Mouse (Mus musculus): ENCODE results near the gene Cel. TPM values are rescaled to one million over a fixed set of nuclear protein-coding genes. Genes with fewer than 3 reads are reported as not detected.
"Not testable (repeated sequence)": the region's sequence is repeated elsewhere in the genome, so short reads cannot be mapped to it uniquely, and the experiment has no call there.

Cel gene
- polyA plus RNA-seq, 1 experiment from 2014 or later, result not detected

- no peaks in the 10 kb centered on the region for H3K27me3 ChIP-seq
- TF ChIP-seq CTCF (IDR thresholded peaks at IDR 0.05), result no peak
- in situ Hi-C loops (cut with MboI; ENCODE audit: low pct_unique_long_range_greater_than_20kb), result no loop called here
- ChIA-PET CTCF (interaction anchor here (1.0 to 1.7 kb wide), 4 partner anchors 15 to 99 kb away, joined by 3 to 5 read pairs (median 4); no protein-coding TSS in a partner anchor), POLR2A (interaction anchor here (1.1 to 2.1 kb wide), 3 partner anchors 10 to 21 kb away, joined by 3 to 5 read pairs (median 4); no protein-coding TSS in a partner anchor)
- DNase-seq (ENCODE audit: low read depth, low spot score) (peak; percentile 96), ATAC-seq (peak; percentile 74)
Measured at GRCm38 (mm10) chr2:28523643-28524117, 39.5 kb downstream of the Cel start.

GRCm38 (mm10) chr2:28522166-28522565 is 41.0 kb downstream of the Cel start:
- ChIA-PET CTCF (interaction anchor here (1.5 to 1.7 kb wide), 2 partner anchors 26 to 63 kb away, joined by 3 to 5 read pairs; no protein-coding TSS in a partner anchor), POLR2A (interaction anchor here (0.7 to 1.4 kb wide), 3 partner anchors 11 to 30 kb away, joined by 3 read pairs; no protein-coding TSS in a partner anchor)
- no peak for TF ChIP-seq CTCF (IDR thresholded peaks at IDR 0.05)
- no peak for DNase-seq (ENCODE audit: low read depth, low spot score)
- H3K27me3 ChIP-seq, result no peaks in the 10 kb centered on the region
- in situ Hi-C loops (cut with MboI; ENCODE audit: low pct_unique_long_range_greater_than_20kb), result no loop called here
- ATAC-seq, result no peak

GRCm38 (mm10) chr2:28521571-28522151 is 41.5 kb downstream of the Cel start:
- no peaks in the 10 kb centered on the region for H3K27me3 ChIP-seq
- DNase-seq (ENCODE audit: low read depth, low spot score), result no peak
- in situ Hi-C loops (cut with MboI; ENCODE audit: low pct_unique_long_range_greater_than_20kb), result no loop called here
- CTCF ChIA-PET, result interaction anchor here (1.5 to 1.7 kb wide), 2 partner anchors 26 to 63 kb away, joined by 3 to 5 read pairs; no protein-coding TSS in a partner anchor
- no peak for TF ChIP-seq CTCF (IDR thresholded peaks at IDR 0.05)
- no peak for ATAC-seq
- POLR2A ChIA-PET, result interaction anchor here (0.7 to 1.4 kb wide), 3 partner anchors 12 to 30 kb away, joined by 3 read pairs; no protein-coding TSS in a partner anchor

- no peak for DNase-seq (ENCODE audit: low read depth, low spot score)
- no peak for TF ChIP-seq CTCF (IDR thresholded peaks at IDR 0.05)
- in situ Hi-C loops (cut with MboI; ENCODE audit: low pct_unique_long_range_greater_than_20kb), result no loop called here
- ChIA-PET CTCF (interaction anchor here (1.7 kb wide), 1 partner anchor 27 kb away, joined by 5 read pairs; no protein-coding TSS in a partner anchor), POLR2A (no interaction called here)
- ATAC-seq, result no peak
- H3K27me3 ChIP-seq, result no peaks in the 10 kb centered on the region
Measured at GRCm38 (mm10) chr2:28520581-28520980, 42.6 kb downstream of the Cel start.

GRCm38 (mm10) chr2:28518231-28518630 is 45.0 kb downstream of the Cel start:
- in situ Hi-C loops (cut with MboI; ENCODE audit: low pct_unique_long_range_greater_than_20kb), result loop anchor here (5.0 kb wide), 2 partner anchors 34 to 69 kb away; no protein-coding TSS in a partner anchor
- ATAC-seq (no peak), DNase-seq (ENCODE audit: low read depth, low spot score) (no peak)
- ChIA-PET CTCF (interaction anchor here (1.6 to 5.1 kb wide), 5 partner anchors 11 to 66 kb away, joined by 6 to 65 read pairs (median 13); partner anchors contain the start of gene Gtf3c5), POLR2A (interaction anchor here (1.1 kb wide), 1 partner anchor 29 kb away, joined by 4 read pairs; no protein-coding TSS in a partner anchor)
- no peaks in the 10 kb centered on the region for H3K27me3 ChIP-seq
- TF ChIP-seq CTCF (IDR thresholded peaks at IDR 0.05), result no peak

GRCm38 (mm10) chr2:28517206-28517909 is 45.8 kb downstream of the Cel start:
- TF ChIP-seq CTCF (IDR thresholded peaks at IDR 0.05), result no peak
- in situ Hi-C loops (cut with MboI; ENCODE audit: low pct_unique_long_range_greater_than_20kb), result loop anchor here (5.0 kb wide), 2 partner anchors 35 to 70 kb away; no protein-coding TSS in a partner anchor
- CTCF ChIA-PET, result interaction anchor here (0.7 to 5.1 kb wide), 10 partner anchors 8 to 67 kb away, joined by 3 to 65 read pairs (median 6); partner anchors contain the start of gene Gtf3c5

GRCm38 (mm10) chr2:28514489-28514888 is 48.7 kb downstream of the Cel start:
- no peak for TF ChIP-seq CTCF (IDR thresholded peaks at IDR 0.05)
- in situ Hi-C loops (cut with MboI; ENCODE audit: low pct_unique_long_range_greater_than_20kb), result no loop called here

More at GRCm38 (mm10) chr2:28517206-28517909, 45.8 kb downstream of the Cel start:
- ATAC-seq, result peak; percentile 66
- peak; percentile 70 for DNase-seq (ENCODE audit: low read depth, low spot score)
- POLR2A ChIA-PET, result interaction anchor here (0.9 to 1.3 kb wide), 7 partner anchors 12 to 104 kb away, joined by 3 to 4 read pairs (median 3); partner anchors contain the start of gene Gfi1b
- H3K27me3 ChIP-seq, result no peaks in the 10 kb centered on the region

GRCm38 (mm10) chr2:28513431-28514370 is 49.5 kb downstream of the Cel start:
- POLR2A ChIA-PET, result interaction anchor here (1.3 kb wide), 1 partner anchor 11 kb away, joined by 3 read pairs; no protein-coding TSS in a partner anchor
- CTCF ChIA-PET, result interaction anchor here (0.7 to 1.3 kb wide), 3 partner anchors 17 to 70 kb away, joined by 3 to 4 read pairs (median 3); partner anchors contain the start of genes Gbgt1 and Gtf3c5
- in situ Hi-C loops (cut with MboI; ENCODE audit: low pct_unique_long_range_greater_than_20kb), result no loop called here
- DNase-seq (ENCODE audit: low read depth, low spot score) (no peak), ATAC-seq (peak; percentile 17)
- peaks cover 2% of the 10 kb centered on the region for H3K27me3 ChIP-seq
- no peak for TF ChIP-seq CTCF (IDR thresholded peaks at IDR 0.05)

More at GRCm38 (mm10) chr2:28514489-28514888, 48.7 kb downstream of the Cel start:
- ATAC-seq (peak; percentile 3), DNase-seq (ENCODE audit: low read depth, low spot score) (no peak)
- ChIA-PET POLR2A (interaction anchor here (1.1 kb wide), 1 partner anchor 69 kb away, joined by 3 read pairs; no protein-coding TSS in a partner anchor), CTCF (interaction anchor here (5.1 kb wide), 1 partner anchor 32 kb away, joined by 65 read pairs; no protein-coding TSS in a partner anchor)
- H3K27me3 ChIP-seq, result no peaks in the 10 kb centered on the region

GRCm38 (mm10) chr2:28512798-28513401 is 50.3 kb downstream of the Cel start, which contains the start of gene Ralgds:
Gene Ralgds, plus strand, starts transcription at chr2:28513125.
- TF ChIP-seq CTCF (IDR thresholded peaks at IDR 0.05), result no peak
- ATAC-seq, result peak; percentile 34
- no peak for DNase-seq (ENCODE audit: low read depth, low spot score)
- H3K27me3 ChIP-seq, result peaks cover 9% of the 10 kb centered on the region
- in situ Hi-C loops (cut with MboI; ENCODE audit: low pct_unique_long_range_greater_than_20kb), result no loop called here
- CTCF ChIA-PET, result interaction anchor here (0.7 to 1.3 kb wide), 5 partner anchors 10 to 70 kb away, joined by 3 to 5 read pairs (median 3); partner anchors contain the start of genes Gbgt1 and Gtf3c5
- POLR2A ChIA-PET, result interaction anchor here (1.3 kb wide), 1 partner anchor 12 kb away, joined by 3 read pairs; no protein-coding TSS in a partner anchor

- peaks cover 12% of the 10 kb centered on the region for H3K27me3 ChIP-seq
- POLR2A ChIA-PET; in situ Hi-C loops (cut with MboI; ENCODE audit: low pct_unique_long_range_greater_than_20kb); DNase-seq (ENCODE audit: low read depth, low spot score); ATAC-seq: not testable (repeated sequence)
- CTCF ChIA-PET, result interaction anchor here (0.9 to 1.3 kb wide), 2 partner anchors 27 to 33 kb away, joined by 3 to 5 read pairs; no protein-coding TSS in a partner anchor
Measured at GRCm38 (mm10) chr2:28511600-28511999, 51.6 kb downstream of the Cel start.

Data from Patski (cell line).